In the genomic region with DNA sequence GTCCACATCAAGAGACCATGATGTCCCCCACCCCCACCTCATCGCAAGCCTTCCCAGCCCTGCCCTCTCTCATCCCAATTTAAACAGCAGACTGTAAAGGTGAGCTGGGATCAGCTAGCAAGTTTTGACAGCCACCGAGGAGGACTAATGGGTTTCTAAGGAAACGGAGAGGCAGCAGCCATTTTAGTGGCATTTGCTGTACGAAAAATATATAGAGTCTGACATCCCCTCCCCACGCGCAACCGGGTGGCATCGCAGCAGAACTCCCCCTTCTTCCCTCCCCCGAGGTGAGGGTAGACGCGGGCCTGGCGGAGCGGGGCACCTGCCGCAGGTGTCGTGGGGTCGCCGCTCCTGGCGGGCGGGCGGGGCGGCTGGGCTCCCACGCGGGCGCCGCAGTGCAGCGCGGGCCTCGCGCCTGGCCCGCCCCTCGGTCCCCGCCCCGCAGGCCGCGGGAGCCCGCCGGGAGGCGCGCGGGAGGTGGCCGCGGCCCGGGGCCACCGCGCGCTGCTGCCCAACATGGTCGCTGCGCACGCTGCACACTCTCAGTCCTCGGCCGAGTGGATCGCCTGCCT, we compare ENCODE assay signal across 8 mouse cellular contexts. TPM values are rescaled to one million over a fixed set of nuclear protein-coding genes. Genes with fewer than 3 reads are reported as not detected.
A peak's percentile ranks its signal among the peaks of the same experiment; 100 is the strongest.
DNase-seq lines count a peak whose midpoint lies in the region; ATAC-seq and TF ChIP-seq lines count a peak whose summit lies in the region.

Gene Rapgef4, plus strand, starts transcription at position 470 of the 572 bp plus-strand sequence.

- TF ChIP-seq CTCF in liver, postnatal 0 days (IDR thresholded peaks at IDR 0.05; ENCODE audit: low read depth): no peak

- no peaks in the 10 kb centered on the region for H3K9me3 ChIP-seq in forebrain, embryonic 13.5 days (replicated peaks)
- no peaks in the 10 kb centered on the region for H3K9me3 ChIP-seq in hindbrain, embryonic 16.5 days (ENCODE audit: control insufficient read depth, low read length)
- no peaks in the 10 kb centered on the region for H3K9me3 ChIP-seq in liver, postnatal 0 days (ENCODE audit: low read length)

- H3K36me3 ChIP-seq in forebrain, embryonic 13.5 days (ENCODE audit: poor library complexity, severe bottlenecking): no peaks in the 10 kb centered on the region
- no peaks in the 10 kb centered on the region for H3K36me3 ChIP-seq in hindbrain, embryonic 16.5 days (ENCODE audit: control insufficient read depth, insufficient read depth, low read length)
- H3K36me3 ChIP-seq in liver, postnatal 0 days (replicated peaks; ENCODE audit: insufficient read depth, low read length): no peaks in the 10 kb centered on the region

- no peak for ATAC-seq in CD4-positive, CD25-positive, alpha-beta regulatory T cell, adult 4 months
- ATAC-seq in forebrain, embryonic 13.5 days: peak; percentile 81
- peak; percentile 80 for ATAC-seq in hindbrain, embryonic 16.5 days
- ATAC-seq in liver, postnatal 0 days: no peak

- H3K4me2 ChIP-seq in forebrain, embryonic 13.5 days: peak within 1 kb of the TSS; percentile 97
- H3K4me2 ChIP-seq in hindbrain, embryonic 16.5 days (ENCODE audit: low read length): peak within 1 kb of the TSS; percentile 86
- H3K4me2 ChIP-seq in liver, postnatal 0 days (ENCODE audit: low read depth, low read length): peak within 1 kb of the TSS; percentile 71

- no peak within 1 kb of the TSS for H3K27ac ChIP-seq in forebrain, embryonic 13.5 days
- peak within 1 kb of the TSS; percentile 61 for H3K27ac ChIP-seq in hindbrain, embryonic 16.5 days (ENCODE audit: low read depth, low read length)
- H3K27ac ChIP-seq in liver, postnatal 0 days (ENCODE audit: low read depth): no peak within 1 kb of the TSS

- peaks cover 10% of the 10 kb centered on the region; the same call in 1 of the 2 replicates for H3K27me3 ChIP-seq in forebrain, embryonic 13.5 days
- H3K27me3 ChIP-seq in hindbrain, embryonic 16.5 days (replicated peaks; ENCODE audit: control insufficient read depth, insufficient read depth, low read length): no peaks in the 10 kb centered on the region
- H3K27me3 ChIP-seq in liver, postnatal 0 days (ENCODE audit: insufficient read depth, low read length): peaks cover 16% of the 10 kb centered on the region; the same call in 1 of the 2 replicates

- peak within 1 kb of the TSS; percentile 77 for H3K9ac ChIP-seq in forebrain, embryonic 13.5 days
- H3K9ac ChIP-seq in hindbrain, embryonic 16.5 days (ENCODE audit: low read depth, low read length): peak within 1 kb of the TSS; percentile 85
- H3K9ac ChIP-seq in liver, postnatal 0 days (replicated peaks): 0 out of 2 replicates have a peak within 1 kb of the TSS, but pooled peaks have one; percentile 6

- DNase-seq in CD4-positive, CD25-positive, alpha-beta regulatory T cell, adult 2 months (ENCODE audit: low read depth, low spot score): peak; percentile 33
- DNase-seq in ovary, postnatal 36 days (ENCODE audit: low spot score): peak; percentile 37
- DNase-seq in ovary, adult 18-20 months (ENCODE audit: low spot score): no peak
- no peak for DNase-seq in liver, postnatal 0 days
- no peak for DNase-seq in T-cell, adult 2 months (ENCODE audit: low spot score)

- TF ChIP-seq EP300 in liver, postnatal 0 days (IDR thresholded peaks at IDR 0.05; ENCODE audit: low read depth): no peak

- H3K4me3 ChIP-seq in forebrain, embryonic 13.5 days: peak within 1 kb of the TSS; percentile 67
- H3K4me3 ChIP-seq in hindbrain, embryonic 16.5 days (ENCODE audit: low read length): peak within 1 kb of the TSS; percentile 64
- H3K4me3 ChIP-seq in liver, postnatal 0 days (ENCODE audit: low read depth, low read length): peak within 1 kb of the TSS; percentile 44

- WGBS in forebrain, embryonic 13.5 days: under 1% methylated on average over 52 of the region's 52 CpGs
- 3% methylated on average over 26 of the region's 52 CpGs for WGBS in hindbrain, embryonic 16.5 days
- WGBS in liver, postnatal 0 days (ENCODE audit: insufficient replicate concordance): 1% methylated on average over 51 of the region's 52 CpGs

- H3K4me1 ChIP-seq in forebrain, embryonic 13.5 days: no peaks in the 10 kb centered on the region; the same call in 1 of the 2 replicates
- peaks cover 5% of the 10 kb centered on the region for H3K4me1 ChIP-seq in hindbrain, embryonic 16.5 days (ENCODE audit: control insufficient read depth, insufficient read depth, low read depth, low read length)
- H3K4me1 ChIP-seq in liver, postnatal 0 days (ENCODE audit: insufficient read depth): peaks cover 5% of the 10 kb centered on the region; the same call in 1 of the 2 replicates

RNA-seq across cellular contexts. Expression of gene Rapgef4, which starts in this region (rescaled TPM):
- polyA plus RNA-seq in CD4-positive, CD25-positive, alpha-beta regulatory T cell, adult 4 months (2017; shearing (Covaris generic)): 1 to 10 TPM; 4.0 to 8.2 TPM
- polyA plus RNA-seq in forebrain, embryonic 13.5 days (2015; fragmentation: Nextera tagmentation; extraction: Ambion mirVana): 5.9 and 8.2 TPM in 2 replicates
- polyA plus RNA-seq in hindbrain, embryonic 16.5 days (2015; fragmentation: Nextera tagmentation; extraction: Ambion mirVana): 38.6 and 41.3 TPM in 2 replicates
- 25.3 and 30.2 TPM in 2 replicates for polyA plus RNA-seq in liver, postnatal 0 days (2015; fragmentation: Nextera tagmentation; extraction: Ambion mirVana)

Comparison
In these comparisons a context has a peak if more than half of its experiments do, and no peak if none do; other contexts are left out.
1. DNase-seq: peak in CD4-positive, CD25-positive, alpha-beta regulatory T cell, adult 2 months (single experiment) and ovary, postnatal 36 days (single experiment); none in ovary, adult 18-20 months (single experiment), liver, postnatal 0 days (single experiment) and T-cell, adult 2 months (single experiment).
2. ATAC-seq: peak in forebrain, embryonic 13.5 days (single experiment) and hindbrain, embryonic 16.5 days (single experiment); none in CD4-positive, CD25-positive, alpha-beta regulatory T cell, adult 4 months (single experiment) and liver, postnatal 0 days (single experiment).
3. H3K9ac ChIP-seq: peak in every context shown above with its lines; median percentile 85 in hindbrain, embryonic 16.5 days; 77 in forebrain, embryonic 13.5 days; 6 in liver, postnatal 0 days.
4. Peak in every context shown above with its lines, with median percentiles within 50 percentile points of each other: H3K4me2 ChIP-seq and H3K4me3 ChIP-seq.